Mouse (Mus musculus): ENCODE results near the gene Psrc1. TPM values are rescaled to one million over a fixed set of nuclear protein-coding genes. Genes with fewer than 3 reads are reported as not detected.

Gene Psrc1
- polyA plus RNA-seq (2017; shearing (Covaris generic)): 10 to 100 TPM in 1 of 2 experiments, 1 to 10 TPM in 1; 7.8 to 10.3 TPM

DNA sequence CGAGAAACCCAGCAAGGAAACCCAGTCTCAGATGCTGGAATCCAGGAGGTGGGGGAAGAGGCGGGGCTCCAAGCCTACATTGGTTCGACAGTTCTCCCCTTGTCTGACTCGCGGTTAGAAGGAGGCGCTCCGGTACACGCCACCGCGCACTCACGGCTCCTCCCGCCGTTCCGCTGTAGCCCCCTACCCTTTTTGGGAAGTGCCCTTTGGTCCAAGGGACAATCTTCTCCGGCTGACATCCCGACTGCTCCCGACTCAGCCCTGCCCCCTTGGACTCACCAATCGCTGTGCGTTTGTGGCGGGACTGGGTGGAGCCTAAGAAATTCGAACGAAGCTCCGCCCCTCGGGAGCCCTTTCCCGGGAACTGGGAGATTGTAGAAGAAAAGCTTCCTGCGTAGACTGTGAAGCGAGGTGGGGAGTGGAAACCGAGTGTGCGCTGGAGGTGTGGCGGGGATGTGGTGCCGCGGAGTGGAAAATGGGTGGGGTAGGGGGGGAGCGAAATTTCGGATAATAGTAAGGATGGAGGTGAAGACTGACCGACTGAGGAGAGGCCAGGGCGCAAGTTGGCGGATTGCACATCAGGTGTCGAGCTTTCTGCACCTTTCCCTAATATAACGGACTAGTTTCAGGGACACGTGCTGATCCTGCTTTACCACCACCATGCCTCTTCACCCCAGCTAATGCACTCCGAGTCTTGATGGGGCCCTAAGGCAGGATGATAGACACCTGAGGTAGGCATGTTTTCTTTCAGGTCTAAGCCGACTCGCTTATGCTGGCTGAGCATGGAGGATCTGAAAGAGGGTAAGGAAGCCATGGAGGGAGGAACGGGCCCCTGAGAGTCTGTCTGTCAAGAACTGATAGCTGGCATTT is at the start of gene Psrc1:
Gene Psrc1 (plus strand): TSS at position 355 of the 870 bp plus-strand sequence.
- peak; percentile 65 for ATAC-seq

DNA sequence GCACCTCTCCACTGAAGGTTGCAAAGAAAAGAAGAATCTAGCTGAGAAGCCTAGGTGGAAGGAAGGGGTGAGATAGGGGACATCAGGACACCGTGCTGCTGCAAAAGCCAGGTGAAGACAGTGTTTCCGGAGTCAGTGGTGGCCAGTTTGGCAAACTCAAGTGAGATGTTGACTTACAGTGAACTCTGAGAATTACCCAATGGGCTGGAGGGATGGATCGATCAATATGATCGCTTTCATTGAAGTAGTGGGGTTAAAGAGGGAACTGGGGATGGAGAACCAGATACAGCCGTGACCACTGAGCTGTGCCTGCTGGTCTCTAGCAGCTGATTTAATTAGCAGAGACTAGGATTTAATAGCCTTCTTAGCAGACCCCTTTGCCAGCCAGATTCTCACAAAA is 46.8 kb upstream of the Psrc1 start:
- ATAC-seq: no peak

DNA sequence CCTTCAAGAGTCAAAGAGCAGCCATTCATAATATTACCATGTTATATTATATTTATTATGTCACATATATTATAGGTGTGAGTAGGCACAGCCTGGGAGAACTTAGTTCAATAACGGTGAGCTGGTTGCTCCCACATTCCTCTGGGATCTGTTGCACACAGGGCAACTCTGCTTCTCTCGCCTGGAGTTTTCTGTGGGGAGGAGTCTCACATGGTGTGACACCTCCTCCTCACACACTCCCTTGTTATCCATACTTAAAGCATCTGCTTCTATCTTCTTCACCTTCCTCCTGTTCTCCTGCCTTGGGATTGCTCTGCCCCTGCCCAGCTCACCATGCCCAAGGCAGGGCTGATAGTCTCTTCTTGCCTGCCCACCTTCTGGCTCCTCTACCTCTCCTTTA is 42.6 kb upstream of the Psrc1 start:
- ATAC-seq: no peak

DNA sequence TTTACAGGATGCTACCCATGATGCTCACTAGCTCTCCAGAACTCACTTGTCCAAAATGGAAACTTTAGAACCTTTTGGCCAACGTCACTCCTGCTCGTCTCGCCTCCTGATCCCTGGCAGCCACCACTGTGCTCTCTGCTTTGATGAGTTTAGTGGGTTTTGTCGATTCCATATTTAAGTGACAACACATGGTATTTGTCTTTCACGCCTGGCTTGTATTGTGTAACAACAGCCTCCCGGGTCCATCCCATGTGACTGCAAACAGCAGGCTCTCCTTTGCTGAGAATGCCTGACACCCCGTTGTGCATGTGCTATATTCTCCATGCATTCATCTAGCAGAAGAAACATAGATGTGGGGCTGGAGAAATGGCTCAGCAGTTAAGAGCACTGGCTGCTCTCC is 41.5 kb upstream of the Psrc1 start:
- ATAC-seq: no peak

DNA sequence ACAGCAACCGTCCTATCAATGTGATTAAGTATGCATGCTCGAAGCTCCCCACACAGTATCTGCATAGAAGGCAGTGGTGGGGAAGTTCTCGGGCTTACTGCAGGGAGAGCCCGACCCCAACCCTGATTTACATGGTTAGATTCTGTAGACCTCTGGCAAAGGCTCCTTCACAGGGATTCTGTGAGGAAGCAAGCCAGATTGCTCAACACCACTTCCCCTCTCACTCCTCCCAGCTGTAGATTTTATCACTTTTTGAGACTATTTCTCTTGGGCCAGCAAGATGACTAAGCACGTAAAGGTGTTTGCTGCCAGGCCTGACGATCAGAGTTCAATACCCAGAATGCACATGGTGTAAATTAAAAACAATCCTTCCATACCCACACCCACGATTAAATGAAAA is 37.8 kb upstream of the Psrc1 start:
- no peak for ATAC-seq

DNA sequence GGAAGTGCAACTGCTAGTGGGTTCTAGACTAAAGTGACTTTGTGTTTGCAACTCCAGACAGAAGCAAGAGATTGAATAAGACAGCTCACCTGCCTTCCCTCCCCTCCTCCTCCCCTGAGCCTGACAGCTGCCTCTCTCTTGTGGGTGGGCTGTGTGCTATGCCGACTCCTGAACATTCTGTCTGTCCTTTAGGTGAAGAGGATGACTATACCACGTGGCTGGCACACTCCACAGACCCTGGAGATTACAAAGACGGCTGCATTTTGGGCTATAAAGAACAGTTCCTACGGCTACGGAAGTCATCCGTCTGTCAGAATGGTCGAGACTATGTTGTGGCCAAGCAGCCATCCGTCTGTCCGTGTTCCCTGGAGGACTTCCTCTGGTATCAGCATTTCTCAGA is 35.3 kb upstream of the Psrc1 start:
- ATAC-seq: no peak

DNA sequence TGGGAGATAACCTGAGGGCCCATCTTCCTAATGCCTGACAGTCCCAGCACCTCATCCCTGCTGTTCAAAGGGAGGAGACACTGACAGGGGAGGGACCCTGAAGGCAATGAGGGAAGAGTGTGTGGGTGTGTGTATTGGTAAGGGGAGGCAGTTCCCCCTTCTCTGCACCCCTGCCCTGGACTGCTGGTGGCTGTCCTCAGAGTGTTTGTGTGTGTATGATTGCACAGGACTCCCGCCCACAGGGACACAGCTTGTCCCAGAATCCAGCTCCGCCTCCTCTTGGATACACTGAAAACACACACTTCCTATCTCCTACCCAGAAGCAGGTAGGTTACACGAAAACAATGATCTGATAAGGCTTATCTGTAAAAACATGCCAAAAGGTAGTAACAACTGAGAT is 28.4 kb upstream of the Psrc1 start:
- no peak for ATAC-seq

DNA sequence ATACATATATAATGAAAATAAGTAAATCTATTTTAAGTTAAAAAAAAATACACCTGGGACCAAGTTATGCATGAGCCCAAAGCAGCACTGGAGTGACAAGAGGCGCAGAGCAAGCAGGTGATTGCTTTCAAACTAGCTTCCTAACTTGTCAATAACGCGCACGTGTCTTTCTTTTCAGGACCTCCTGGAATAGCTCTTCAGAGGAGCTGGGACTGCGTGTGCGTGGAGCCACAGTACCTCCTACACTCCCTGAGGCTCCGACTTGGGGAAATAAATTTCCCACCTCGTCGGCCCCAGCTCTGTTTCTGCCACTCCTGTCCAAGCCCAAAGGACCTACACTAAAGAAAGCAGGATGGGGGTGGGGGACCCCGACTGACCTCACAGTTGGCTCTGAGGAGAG is 26.6 kb upstream of the Psrc1 start:
- no peak for ATAC-seq

DNA sequence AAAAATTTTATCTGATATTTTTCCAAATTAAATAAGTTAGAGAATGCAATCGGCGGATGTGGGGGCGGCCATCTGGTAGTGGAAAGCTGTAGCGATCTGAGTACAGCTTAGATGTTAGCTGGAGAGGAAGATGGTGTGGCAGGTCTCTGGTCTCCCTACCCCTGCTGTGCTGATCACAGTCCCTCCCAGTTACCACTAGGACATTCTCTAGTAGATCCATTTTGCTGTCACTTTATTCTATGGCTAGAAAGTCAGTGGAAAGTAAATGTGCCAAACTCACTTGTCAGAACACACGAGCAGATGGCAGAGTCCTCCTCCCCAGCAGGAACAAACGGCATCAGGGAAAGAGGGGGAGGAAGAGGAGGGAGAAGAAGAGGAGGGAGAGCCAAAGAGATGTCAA is 25.2 kb upstream of the Psrc1 start:
- no peak for ATAC-seq

DNA sequence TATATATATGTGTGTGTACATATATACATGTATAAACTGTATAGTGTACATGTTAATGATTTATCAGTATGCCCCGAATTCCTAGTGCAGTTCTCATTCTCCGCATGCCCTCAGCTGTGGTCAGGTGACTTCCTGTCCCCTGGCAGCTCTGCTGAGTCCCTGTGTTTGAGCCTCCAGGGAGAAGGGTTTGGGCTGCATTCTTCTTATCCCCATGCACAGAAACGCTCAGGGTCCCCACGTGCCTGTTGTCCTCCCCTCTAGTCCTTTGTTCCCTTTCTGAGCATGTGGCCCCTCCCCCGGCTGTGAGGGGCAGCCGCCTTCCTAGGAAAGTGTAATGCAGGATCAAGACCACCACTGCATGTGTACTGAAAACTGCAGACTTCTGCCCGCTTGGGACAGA is 22.7 kb upstream of the Psrc1 start:
- ATAC-seq: no peak

DNA sequence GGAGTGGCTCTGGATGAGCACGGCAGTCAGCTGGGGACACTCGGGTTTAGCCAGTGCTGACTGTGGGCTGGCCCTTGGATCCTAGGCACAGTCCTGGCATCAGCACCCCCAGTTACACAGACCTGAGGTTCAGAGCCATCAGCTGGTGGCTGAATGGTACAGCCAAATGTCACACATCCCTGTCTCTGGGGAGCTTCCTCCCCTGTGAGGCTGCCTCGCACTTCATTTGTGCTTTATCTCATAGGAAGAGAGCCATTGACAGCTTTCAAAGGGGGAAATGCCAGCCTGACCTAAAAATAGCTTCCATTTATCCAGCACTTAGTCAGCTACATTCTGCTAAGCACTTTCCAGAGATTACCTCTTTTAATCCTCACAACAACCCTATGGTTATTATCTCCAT is 20.0 kb upstream of the Psrc1 start:
- ATAC-seq: no peak

DNA sequence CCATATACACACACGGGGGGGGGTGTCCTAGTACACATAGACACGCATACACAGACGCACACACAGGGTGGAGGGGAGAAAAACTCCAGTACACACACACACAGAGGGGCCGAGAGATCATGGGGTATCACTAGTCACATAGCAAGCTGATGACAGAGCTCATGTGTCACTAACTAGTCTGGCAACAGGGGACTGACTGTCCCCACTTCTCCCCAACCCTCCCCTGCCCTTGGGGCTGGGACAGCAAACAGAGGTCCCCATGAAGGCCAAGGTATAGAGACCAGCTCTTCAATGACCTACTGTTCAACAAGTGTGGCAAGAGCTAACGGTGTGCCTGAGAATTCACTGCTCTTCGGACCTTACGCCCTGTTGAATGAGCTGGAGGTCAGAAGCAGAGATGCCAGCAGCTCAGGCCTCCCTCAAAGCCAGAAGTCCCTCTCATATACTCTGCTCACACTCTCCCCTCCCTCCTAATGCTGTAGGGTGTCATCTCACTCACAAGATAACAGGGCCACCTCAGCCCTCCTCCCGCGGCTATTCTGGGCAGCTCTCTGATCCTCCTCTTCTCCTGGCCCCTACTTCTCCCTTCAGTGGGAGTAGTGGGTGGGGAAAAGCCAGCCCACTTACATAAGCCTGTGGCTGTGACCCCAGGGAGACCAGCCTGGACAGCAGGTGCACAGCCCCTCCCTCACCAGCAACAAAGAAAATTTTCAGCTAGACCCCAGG is 19.2 kb upstream of the Psrc1 start, which contains the start of gene Mybphl:
Gene Mybphl (plus strand): TSS at position 642 of the 726 bp plus-strand sequence.
- ATAC-seq: no peak

DNA sequence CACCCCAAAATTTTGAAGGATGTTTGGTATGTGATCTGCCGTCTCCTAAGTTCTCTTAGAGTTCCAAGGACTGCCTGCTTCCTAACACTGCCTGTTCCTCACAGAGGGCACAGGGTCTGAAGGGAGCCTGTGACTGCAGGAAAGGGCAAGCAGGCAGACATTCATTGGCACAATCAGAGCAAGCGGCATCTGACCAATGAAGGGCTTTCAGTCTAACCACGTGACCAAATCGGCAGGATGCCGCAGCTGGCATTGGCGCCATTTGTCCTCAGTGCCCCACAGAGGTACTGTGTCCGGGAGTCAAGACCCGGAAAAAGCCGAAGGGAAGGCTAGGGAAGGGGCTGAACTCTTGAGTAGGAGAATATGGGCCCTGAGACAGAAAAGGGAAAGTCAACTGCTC is 16.5 kb upstream of the Psrc1 start:
- no peak for ATAC-seq

DNA sequence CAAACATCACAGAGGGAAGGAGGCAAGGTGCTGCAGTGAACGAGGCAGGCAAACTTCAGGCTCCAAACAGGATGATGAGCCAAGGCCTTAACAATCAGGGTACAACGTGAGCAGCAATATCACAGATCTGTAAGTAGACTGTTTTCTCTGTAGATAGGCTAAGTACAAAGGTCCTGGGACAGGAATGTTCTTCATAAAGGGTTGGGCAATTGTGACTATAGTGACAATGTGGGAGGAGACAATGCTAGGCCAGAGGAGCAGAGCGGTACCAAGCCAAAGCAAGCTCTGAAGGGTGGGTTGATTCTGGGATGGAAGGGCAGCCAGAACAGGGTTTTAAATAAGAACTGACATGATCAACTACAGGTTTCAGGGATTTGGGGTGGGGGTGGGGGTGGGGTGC is 15.8 kb upstream of the Psrc1 start:
- ATAC-seq: no peak

DNA sequence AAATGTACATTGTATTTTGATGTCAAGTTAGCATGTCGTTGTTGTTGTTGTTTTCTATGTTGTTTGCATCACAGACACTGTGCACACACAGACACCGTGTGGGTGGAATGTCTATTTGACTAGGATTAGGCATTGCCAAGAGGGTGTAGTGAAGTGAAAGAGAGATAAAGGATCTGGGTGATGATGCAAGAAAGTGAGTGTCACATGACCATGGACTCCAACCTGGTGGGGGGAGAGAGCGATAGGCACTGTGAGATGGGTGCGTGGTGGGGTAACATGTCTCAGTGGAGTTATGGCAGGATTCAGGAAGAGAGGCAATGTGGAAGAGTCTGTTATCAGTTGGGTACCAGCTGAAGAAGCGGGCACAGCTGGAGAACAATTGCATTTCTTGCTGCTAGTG is 14.9 kb upstream of the Psrc1 start:
- ATAC-seq: no peak

DNA sequence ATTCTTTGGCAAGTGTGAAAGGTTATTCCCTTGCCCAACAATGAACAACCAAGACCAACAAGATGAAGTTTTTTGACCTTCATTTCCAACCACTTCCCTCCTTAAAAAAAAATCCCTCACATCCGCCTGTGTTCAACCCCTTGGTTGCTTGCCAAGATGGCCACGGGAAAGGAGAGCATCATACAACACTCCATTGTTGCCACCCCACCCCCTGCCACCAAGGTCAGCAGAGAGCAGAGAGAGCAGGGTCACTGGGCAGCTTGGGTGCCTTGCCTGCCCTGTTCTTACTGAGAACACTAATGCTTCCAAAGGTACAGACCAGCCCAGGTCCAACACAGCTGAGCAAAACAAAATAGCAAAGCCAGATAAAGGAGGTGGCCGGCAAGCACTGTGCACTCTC is 11.4 kb upstream of the Psrc1 start:
- ATAC-seq: no peak

DNA sequence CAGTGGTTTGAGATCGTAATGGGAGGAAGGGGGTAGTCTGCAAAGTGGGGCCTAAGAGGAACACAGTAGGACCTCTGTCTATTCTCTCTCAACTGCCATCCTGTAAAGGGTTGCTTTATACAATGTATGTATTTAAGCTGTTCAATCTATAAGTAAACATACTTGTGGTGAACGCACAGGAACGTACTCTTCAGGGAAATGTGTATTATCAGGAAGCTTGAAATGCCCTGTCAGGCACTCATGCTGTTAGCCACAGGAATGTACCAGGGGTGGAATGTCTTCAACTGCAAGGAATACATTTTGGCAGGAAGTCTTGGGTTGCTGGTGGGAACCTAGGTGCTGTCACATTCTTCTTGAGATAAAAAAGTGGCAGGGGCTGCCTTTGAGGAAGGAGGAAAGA is 10.9 kb upstream of the Psrc1 start:
- ATAC-seq: no peak

DNA sequence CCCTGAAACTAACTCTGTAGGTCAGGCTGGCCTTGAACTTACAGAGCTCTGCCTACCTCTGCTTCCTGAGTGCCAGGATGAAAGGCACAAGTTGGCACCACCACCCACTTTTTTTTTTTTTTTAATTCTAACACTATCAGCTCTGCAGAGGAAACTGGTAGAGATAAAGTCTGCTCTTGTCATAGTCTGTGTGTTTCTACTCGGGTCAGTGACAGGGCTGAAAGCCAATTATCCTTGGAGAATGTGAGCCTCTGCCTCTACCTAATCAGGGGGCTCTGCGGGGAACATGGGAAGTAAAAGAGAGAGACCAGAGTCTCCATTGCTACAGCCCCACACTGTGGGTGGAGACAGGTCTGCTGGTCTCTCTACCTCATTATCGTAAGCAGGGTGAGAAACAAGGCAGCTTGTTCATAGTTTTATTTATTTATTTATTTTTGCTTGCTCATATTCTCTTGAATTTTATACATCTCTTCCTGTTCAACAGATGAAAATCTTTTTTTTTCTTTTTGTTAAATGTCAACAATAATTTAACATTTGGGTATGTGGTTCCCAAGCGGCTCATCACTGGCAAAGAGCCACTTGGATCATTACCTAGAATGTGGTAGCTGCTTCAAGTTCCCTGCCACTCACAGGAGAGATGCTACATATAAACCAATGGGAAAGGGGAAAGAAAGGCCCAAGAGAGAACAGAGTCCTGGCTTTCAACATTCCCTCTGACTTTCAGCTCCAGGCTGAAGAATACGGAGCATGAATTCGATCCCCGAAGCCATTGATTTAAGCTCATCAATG is 4.6 kb upstream of the Psrc1 start:
- no peak for ATAC-seq

DNA sequence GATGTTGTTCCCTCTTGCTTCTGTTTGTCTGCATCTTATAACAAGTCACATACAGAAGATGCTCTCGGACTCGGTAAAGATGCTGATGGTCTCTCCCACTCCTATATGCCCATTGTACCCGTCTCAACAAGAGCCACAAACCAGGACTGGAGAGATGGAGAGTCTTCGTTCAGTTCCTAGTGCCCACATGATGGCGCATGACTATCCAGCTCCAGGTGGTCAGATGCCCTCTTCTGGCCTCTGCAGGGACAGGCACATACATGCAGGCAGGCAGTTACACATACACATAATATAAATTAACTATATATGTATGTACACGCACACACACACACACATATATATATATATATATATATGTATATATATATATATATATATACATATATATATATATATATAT is 2.9 kb upstream of the Psrc1 start:
- ATAC-seq: no peak

DNA sequence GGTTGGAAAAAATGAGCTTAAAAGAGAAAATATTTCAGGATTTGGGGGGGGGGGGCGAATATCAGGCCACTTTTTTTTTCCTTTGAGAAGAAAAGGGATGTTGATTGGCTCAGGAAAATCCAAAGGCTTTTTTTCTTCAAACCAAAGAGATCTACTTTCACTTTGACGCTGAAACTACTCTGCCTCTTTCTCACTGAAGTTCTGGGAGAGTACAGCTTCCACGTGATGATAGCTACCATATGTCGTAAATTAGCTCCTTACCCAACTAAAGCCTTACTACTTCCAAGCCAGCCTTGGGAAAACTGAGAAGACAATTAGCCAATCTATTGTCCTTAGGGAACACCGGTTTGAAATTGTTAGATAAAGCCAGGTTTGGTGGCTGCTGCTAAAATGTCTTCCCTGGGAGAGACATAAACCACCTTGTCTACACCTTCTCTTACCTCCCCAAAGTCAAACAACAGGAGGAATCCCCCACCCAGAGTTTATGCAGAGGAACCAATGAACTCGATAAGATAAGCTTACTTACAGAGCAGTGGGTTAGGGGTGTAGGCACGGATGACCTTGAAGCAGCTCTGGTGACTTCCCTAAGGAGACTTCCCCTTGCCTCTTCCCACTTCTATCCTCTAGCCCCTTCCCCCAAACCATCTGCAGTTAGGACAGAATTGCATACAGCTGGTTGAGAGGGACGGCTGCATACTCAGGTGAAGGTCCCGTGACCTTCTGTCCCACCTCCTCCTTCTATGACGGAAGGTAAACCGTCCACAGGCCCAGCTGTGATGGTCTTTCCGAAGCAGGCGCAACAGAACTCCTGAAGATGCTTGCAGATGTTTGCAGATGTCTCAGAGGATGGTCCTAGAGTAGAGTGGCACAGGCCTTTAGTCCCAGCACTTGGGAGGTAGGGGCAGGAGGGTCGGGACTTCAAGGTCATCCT is 1.4 kb upstream of the Psrc1 start:
- ATAC-seq: peak; percentile 38

DNA sequence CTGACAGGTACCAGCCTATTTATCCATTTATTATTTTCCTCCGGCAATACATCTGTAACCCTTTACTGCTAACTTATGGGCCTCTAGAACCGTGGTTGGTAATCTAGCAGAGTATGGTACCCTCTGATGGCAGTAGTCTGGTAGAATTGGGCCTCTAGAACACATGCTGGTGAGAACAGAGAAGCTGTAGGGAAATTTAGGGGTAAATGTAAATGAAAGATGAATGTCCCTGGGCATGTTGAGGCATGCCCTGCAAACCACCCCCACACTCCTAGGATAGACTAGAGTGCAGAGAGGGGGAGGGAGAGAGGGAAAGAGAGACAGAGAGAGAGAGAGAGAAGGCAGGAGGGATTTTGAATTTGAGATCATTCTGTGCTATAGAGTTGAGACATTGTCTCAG is 786 bp downstream of the Psrc1 start:
- no peak for ATAC-seq

DNA sequence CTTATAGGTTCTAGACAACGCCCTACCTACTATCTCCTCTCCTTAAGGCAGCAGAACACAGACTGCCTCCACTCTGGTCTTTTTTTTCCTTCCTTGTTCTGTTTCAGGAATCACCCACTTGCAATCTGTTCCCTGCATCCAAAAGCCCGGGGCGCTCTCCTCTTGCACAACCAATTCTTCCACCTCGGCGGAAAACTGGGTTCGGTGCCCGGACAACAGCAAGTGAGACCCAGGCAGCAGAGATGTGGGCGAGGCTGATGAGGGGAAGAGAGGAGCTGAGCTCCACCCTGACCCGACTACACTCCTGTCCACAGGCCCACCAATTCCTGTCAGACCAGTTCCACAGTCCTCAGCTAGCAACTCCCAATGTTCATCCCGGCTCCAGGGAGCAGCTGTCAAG is 2.5 kb downstream of the Psrc1 start:
- ATAC-seq: no peak
